Mouse (Mus musculus): ENCODE results near the gene Snrpd3.
"Not testable (repeated sequence)": the region's sequence is repeated elsewhere in the genome, so short reads cannot be mapped to it uniquely, and the experiment has no call there.

GRCm38 (mm10) chr10:75525450-75525849, 8.1 kb downstream of the Snrpd3 start:
- not testable (repeated sequence) for TF ChIP-seq GATA1 (IDR thresholded peaks at IDR 0.05; ENCODE audit: borderline replicate concordance, low read length); FLI1 (IDR thresholded peaks at IDR 0.05; ENCODE audit: low read length)
